Mouse (Mus musculus): ENCODE measurements around the gene Ccser2. TPM values are rescaled to one million over a fixed set of nuclear protein-coding genes. Genes with fewer than 3 reads are reported as not detected.
"Not testable (repeated sequence)": the region's sequence is repeated elsewhere in the genome, so short reads cannot be mapped to it uniquely, and the experiment has no call there.

The Ccser2 gene
- 21.5 and 22.2 TPM in 2 replicates for polyA plus RNA-seq (2016; fragmentation: Nextera tagmentation; extraction: Ambion mirVana)

- Histone ChIP-seq H3K4me1 (peaks cover 25% of the 10 kb centered on the region), H3K27ac (peak within 1 kb of the TSS; percentile 96), H3K4me3 (peak within 1 kb of the TSS; percentile 93), H3K9me3 (no peaks in the 10 kb centered on the region), H3K27me3 (ENCODE audit: poor library complexity, severe bottlenecking) (no peaks in the 10 kb centered on the region), H3K36me3 (replicated peaks) (no peaks in the 10 kb centered on the region)
- 5% methylated on average over 38 of the region's 39 CpGs for WGBS
- peak; percentile 95 for DNase-seq (ENCODE audit: extremely low spot score, low spot score)
Observed at GRCm38 (mm10) chr14:36968628-36969147, at the start of gene Ccser2. Gene Ccser2 (minus strand): TSS chr14:36968777.

- Histone ChIP-seq H3K27ac (no peak overlapping the region), H3K36me3 (replicated peaks) (no peaks in the 10 kb centered on the region), H3K27me3 (ENCODE audit: poor library complexity, severe bottlenecking) (no peaks in the 10 kb centered on the region), H3K4me3 (no peak overlapping the region), H3K9me3 (no peaks in the 10 kb centered on the region), H3K4me1 (no peaks in the 10 kb centered on the region)
- DNase-seq (ENCODE audit: extremely low spot score, low spot score): no peak
- 38% methylated on average over 5 of the region's 5 CpGs for WGBS
Observed at GRCm38 (mm10) chr14:37015894-37016293, 47.3 kb upstream of the Ccser2 start.

DNA sequence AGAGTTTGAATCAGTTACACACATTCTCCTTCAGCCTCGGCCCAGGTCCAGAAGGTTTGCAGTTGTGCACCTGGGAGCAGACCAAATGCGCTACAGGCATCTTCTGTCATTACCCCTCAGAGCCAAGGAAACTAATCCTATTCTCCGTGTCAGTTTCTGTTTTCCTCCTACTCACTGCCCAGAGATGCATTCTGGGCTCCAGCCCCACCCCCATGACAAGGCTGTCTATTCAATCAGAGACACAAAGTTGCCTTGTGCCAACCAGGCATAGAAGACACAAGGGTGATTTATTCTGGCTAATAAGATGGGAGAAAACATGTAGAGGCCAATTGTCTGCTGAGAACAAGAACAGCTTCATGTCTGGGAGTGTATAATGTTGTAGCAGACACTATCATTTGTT, 45.1 kb upstream of the Ccser2 start:
- H3K9me3 ChIP-seq: no peaks in the 10 kb centered on the region
- H3K27me3 ChIP-seq (ENCODE audit: poor library complexity, severe bottlenecking): no peaks in the 10 kb centered on the region
- no peak for DNase-seq (ENCODE audit: extremely low spot score, low spot score)
- H3K4me3 ChIP-seq: no peak overlapping the region
- H3K36me3 ChIP-seq (replicated peaks): no peaks in the 10 kb centered on the region
- no peaks in the 10 kb centered on the region for H3K4me1 ChIP-seq
- WGBS: 52% methylated on average over 3 of the region's 3 CpGs
- no peak overlapping the region for H3K27ac ChIP-seq

DNA sequence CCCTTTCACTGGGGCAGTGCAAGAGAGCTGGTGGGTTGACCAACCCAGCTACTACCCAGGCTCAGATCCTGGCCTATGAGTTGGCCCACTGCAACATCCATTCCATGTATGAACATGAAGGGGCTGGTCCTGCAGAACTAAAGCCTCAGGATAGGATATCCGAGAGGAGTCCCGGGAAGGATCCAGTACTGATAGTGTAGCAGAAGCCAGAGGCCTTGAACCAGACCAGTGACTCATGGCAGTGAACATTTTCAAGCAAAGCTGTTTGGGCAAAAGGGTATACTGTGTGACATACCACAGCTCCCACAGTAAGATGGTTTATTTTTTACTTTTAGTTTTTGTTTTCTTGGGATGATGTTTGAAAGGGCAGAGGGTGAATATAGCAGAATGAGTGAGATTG, 41.1 kb upstream of the Ccser2 start:
- no peaks in the 10 kb centered on the region for H3K9me3 ChIP-seq
- 84% methylated on average over 2 of the region's 2 CpGs for WGBS
- no peaks in the 10 kb centered on the region for H3K36me3 ChIP-seq (replicated peaks)
- H3K27ac ChIP-seq: no peak overlapping the region
- no peaks in the 10 kb centered on the region for H3K27me3 ChIP-seq (ENCODE audit: poor library complexity, severe bottlenecking)
- DNase-seq (ENCODE audit: extremely low spot score, low spot score): no peak
- H3K4me1 ChIP-seq: peaks cover 24% of the 10 kb centered on the region
- H3K4me3 ChIP-seq: no peak overlapping the region

- Histone ChIP-seq H3K4me1 (peaks cover 24% of the 10 kb centered on the region), H3K27me3 (ENCODE audit: poor library complexity, severe bottlenecking) (no peaks in the 10 kb centered on the region), H3K27ac (no peak overlapping the region), H3K4me3 (no peak overlapping the region), H3K36me3 (replicated peaks) (no peaks in the 10 kb centered on the region), H3K9me3 (no peaks in the 10 kb centered on the region)
- no peak for DNase-seq (ENCODE audit: extremely low spot score, low spot score)
- WGBS: 80% methylated on average over 8 of the region's 8 CpGs
Observed at GRCm38 (mm10) chr14:37006489-37006888, 37.9 kb upstream of the Ccser2 start.

GRCm38 (mm10) chr14:37005865-37006264, 37.3 kb upstream of the Ccser2 start:
- no peak for DNase-seq (ENCODE audit: extremely low spot score, low spot score)
- Histone ChIP-seq H3K9me3 (no peaks in the 10 kb centered on the region), H3K4me3 (no peak overlapping the region), H3K27ac (no peak overlapping the region), H3K27me3 (ENCODE audit: poor library complexity, severe bottlenecking) (no peaks in the 10 kb centered on the region), H3K4me1 (peaks cover 24% of the 10 kb centered on the region), H3K36me3 (replicated peaks) (no peaks in the 10 kb centered on the region)
- 32% methylated on average over 3 of the region's 3 CpGs for WGBS

DNA sequence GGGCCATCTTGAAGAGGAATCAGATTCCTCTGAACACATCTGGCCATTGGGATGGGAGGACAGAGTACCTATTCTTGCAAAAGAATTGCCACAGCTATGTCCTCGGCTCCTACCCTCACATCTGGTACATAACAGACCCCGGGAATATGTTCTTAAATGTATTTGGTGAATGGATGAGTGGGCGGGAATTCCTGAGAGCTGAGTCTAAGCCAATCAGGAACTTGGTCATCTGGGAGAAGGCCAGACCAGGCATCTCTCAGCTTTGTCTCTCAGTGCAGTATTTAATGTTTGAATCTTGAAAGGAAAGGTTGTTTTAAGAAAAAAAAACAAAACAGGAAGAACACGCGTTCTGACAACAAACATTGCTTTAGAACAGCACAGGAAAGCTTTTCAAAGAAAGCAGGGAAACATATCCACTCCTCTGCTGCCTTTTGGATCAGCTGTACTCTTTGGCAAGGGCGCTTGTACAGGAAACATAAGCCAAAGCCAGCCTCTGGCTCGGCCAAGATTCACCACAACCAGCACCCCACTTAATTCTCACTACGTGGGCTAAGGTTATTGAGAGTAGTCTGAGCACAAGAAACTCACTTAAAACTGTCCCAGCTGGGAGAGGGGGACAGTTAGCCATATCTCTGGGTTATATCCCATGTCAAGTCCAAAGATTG, 35.0 kb upstream of the Ccser2 start:
- H3K27ac ChIP-seq: no peak overlapping the region
- DNase-seq (ENCODE audit: extremely low spot score, low spot score): no peak
- no peak overlapping the region for H3K4me3 ChIP-seq
- peaks cover 24% of the 10 kb centered on the region for H3K4me1 ChIP-seq
- no peaks in the 10 kb centered on the region for H3K27me3 ChIP-seq (ENCODE audit: poor library complexity, severe bottlenecking)
- H3K36me3 ChIP-seq (replicated peaks): no peaks in the 10 kb centered on the region
- no peaks in the 10 kb centered on the region for H3K9me3 ChIP-seq
- WGBS: 89% methylated on average over 8 of the region's 8 CpGs

DNA sequence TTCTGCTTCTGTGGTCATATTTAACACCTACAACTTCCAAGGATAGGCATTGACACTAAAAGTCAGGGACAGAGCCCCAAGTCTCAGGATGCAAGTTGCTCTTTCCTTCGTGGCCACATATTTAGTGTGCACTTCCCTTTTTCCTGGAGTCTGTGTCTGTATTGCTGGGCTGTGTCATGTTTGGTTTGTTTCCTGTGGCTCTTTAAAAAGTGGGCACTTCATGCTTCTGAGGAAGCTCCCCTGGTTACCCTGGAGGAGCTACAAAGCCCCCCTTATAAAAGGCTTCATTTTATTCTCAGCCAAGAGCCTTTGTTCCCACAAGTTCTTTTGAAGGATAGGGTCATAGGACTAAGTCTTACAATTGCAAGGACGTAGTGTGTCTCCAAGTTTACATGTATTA, 34.3 kb upstream of the Ccser2 start:
- DNase-seq (ENCODE audit: extremely low spot score, low spot score): no peak
- WGBS: 71% methylated on average over 2 of the region's 2 CpGs
- H3K4me1 ChIP-seq: peaks cover 23% of the 10 kb centered on the region

GRCm38 (mm10) chr14:37000780-37001179, 32.2 kb upstream of the Ccser2 start:
- not testable (repeated sequence) for H3K27ac ChIP-seq; H3K4me3 ChIP-seq; DNase-seq (ENCODE audit: extremely low spot score, low spot score); H3K27me3 ChIP-seq (ENCODE audit: poor library complexity, severe bottlenecking); H3K9me3 ChIP-seq; H3K4me1 ChIP-seq; H3K36me3 ChIP-seq (replicated peaks)
- 75% methylated on average over 6 of the region's 6 CpGs for WGBS

More for the DNA sequence above, 34.3 kb upstream of the Ccser2 start:
- Histone ChIP-seq H3K27me3 (ENCODE audit: poor library complexity, severe bottlenecking) (no peaks in the 10 kb centered on the region), H3K27ac (no peak overlapping the region), H3K9me3 (no peaks in the 10 kb centered on the region), H3K4me3 (no peak overlapping the region), H3K36me3 (replicated peaks) (no peaks in the 10 kb centered on the region)

- Histone ChIP-seq H3K36me3 (replicated peaks) (no peaks in the 10 kb centered on the region), H3K9me3 (no peaks in the 10 kb centered on the region), H3K27ac (no peak overlapping the region), H3K4me1 (no peaks in the 10 kb centered on the region), H3K27me3 (ENCODE audit: poor library complexity, severe bottlenecking) (no peaks in the 10 kb centered on the region), H3K4me3 (no peak overlapping the region)
- DNase-seq (ENCODE audit: extremely low spot score, low spot score): no peak
Observed at GRCm38 (mm10) chr14:36989784-36990183, 21.2 kb upstream of the Ccser2 start.

DNA sequence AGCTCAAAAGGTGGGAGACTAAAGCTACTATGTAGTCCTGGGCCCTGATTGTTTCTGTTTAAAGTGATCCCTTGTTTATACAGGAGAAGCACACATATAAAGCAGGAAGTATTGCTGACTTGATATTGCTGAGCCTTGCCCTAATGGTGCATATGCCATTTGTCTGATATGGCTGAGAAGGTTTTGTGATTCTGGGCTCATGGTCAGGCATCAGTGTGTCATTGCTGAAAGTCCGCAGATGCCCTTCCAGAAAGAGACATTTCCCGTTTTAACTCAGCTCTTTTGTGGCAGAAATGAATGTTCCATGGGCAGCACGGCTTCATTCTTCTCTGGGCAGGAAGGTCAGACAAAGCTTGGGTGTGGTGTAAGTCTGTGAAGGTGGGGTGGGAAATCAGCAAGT, 17.1 kb upstream of the Ccser2 start:
- Histone ChIP-seq H3K27me3 (ENCODE audit: poor library complexity, severe bottlenecking) (no peaks in the 10 kb centered on the region), H3K4me1 (no peaks in the 10 kb centered on the region), H3K9me3 (no peaks in the 10 kb centered on the region), H3K36me3 (replicated peaks) (no peaks in the 10 kb centered on the region), H3K27ac (no peak overlapping the region), H3K4me3 (no peak overlapping the region)
- DNase-seq (ENCODE audit: extremely low spot score, low spot score): no peak
- 83% methylated on average over 3 of the region's 3 CpGs for WGBS

DNA sequence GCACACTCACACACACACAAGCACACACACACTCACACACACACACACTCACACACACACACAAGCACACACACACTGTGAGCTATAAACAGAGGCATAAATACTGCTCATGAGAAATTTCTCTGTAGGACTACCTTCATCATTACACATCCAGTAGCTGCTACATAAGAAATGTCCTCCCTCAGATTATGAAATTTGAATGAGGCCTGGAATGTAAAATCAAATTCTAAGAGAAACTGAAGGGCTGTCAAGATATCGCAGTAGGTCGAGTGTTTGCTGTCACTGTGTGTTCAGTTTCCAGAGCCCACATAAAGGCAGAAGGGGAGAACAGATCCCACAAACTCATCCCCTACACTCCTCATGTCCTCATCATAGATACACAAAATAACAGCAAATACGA, 6.4 kb upstream of the Ccser2 start:
- Histone ChIP-seq H3K4me1 (no peaks in the 10 kb centered on the region), H3K9me3 (no peaks in the 10 kb centered on the region), H3K27ac (no peak overlapping the region), H3K36me3 (replicated peaks) (no peaks in the 10 kb centered on the region), H3K27me3 (ENCODE audit: poor library complexity, severe bottlenecking) (no peaks in the 10 kb centered on the region), H3K4me3 (no peak overlapping the region)
- DNase-seq (ENCODE audit: extremely low spot score, low spot score): no peak
- WGBS: 94% methylated on average over 3 of the region's 3 CpGs

DNA sequence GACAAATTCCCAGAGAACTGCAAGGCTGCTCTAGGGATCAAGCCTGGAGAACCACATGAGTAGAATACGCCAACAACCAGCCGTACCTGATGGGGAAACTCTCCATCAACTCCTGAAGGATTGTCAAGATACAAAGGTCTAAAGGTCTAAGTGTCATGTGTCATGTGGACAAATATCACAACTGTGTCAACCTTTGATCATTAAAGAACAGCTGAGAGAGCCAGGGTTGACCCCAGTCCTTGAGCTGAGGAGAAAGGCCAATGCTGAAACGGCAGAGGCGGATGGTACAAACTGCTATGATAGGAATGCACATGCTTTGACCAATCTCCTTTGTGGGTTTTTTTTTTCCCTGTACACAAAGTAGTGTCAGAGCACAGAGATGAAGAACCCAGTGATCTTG, 2.6 kb upstream of the Ccser2 start:
- no peak for DNase-seq (ENCODE audit: extremely low spot score, low spot score)
- no peak overlapping the region for H3K27ac ChIP-seq
- no peaks in the 10 kb centered on the region for H3K27me3 ChIP-seq (ENCODE audit: poor library complexity, severe bottlenecking)
- no peak overlapping the region for H3K4me3 ChIP-seq
- 89% methylated on average over 4 of the region's 4 CpGs for WGBS
- peaks cover 18% of the 10 kb centered on the region for H3K4me1 ChIP-seq
- no peaks in the 10 kb centered on the region for H3K36me3 ChIP-seq (replicated peaks)
- H3K9me3 ChIP-seq: no peaks in the 10 kb centered on the region

Data from forebrain, embryonic 10.5 days (tissue).